ENCODE assay signal across 20 mouse cellular contexts in genomic region chr16:9253054-9253453, GRCm38 (mm10).
"Had no signal": no experiment of that assay in that cellular context is flagged by ENCODE, and none has a peak within 500 bp of the region (broad histone marks: within the 10 kb centered on the region; RNA-seq: fewer than 3 reads in every experiment).

No protein-coding gene starts in this region.

- H3K9me3 ChIP-seq: midbrain, embryonic 10.5 days; midbrain, embryonic 12.5 days; neural tube, embryonic 13.5 days; neural tube, embryonic 15.5 days; stomach, embryonic 15.5 days had no signal

- H3K4me3 ChIP-seq: midbrain, embryonic 10.5 days; midbrain, embryonic 12.5 days; myocyte; neural tube, embryonic 13.5 days; neural tube, embryonic 15.5 days; stomach, embryonic 15.5 days had no signal

- H3K27ac ChIP-seq: midbrain, embryonic 10.5 days; midbrain, embryonic 12.5 days; neural tube, embryonic 13.5 days; neural tube, embryonic 15.5 days; stomach, embryonic 15.5 days; stomach, postnatal 0 days had no signal

- H3K36me3 ChIP-seq: midbrain, embryonic 10.5 days; midbrain, embryonic 12.5 days; neural tube, embryonic 13.5 days; neural tube, embryonic 15.5 days; stomach, embryonic 15.5 days had no signal

- H3K27me3 ChIP-seq: midbrain, embryonic 12.5 days; neural tube, embryonic 13.5 days; neural tube, embryonic 15.5 days; stomach, embryonic 15.5 days had no signal

- DNase-seq: lung, adult 18-20 months; lung, embryonic 14.5 days; lung, postnatal 10 days; lung, postnatal 4 days; midbrain, embryonic 14.5 days; retina, postnatal 1 day; right cerebral cortex, adult 18-20 months; right cerebral cortex, postnatal 25 days; right cerebral cortex, postnatal 4 days; spleen, adult 18-20 months; thymus, adult 2 months; thymus, postnatal 25 days; thymus, postnatal 4 days had no signal

- H3K4me1 ChIP-seq: midbrain, embryonic 10.5 days; midbrain, embryonic 12.5 days; neural tube, embryonic 13.5 days; neural tube, embryonic 15.5 days; stomach, embryonic 15.5 days had no signal
